Mouse (Mus musculus) cerebellum, adult 2 months (tissue): Measurements from ENCODE around the gene Rgs12.

Experiments used
- CTCF ChIP-seq: fragments of 200-500 bp; IDR thresholded peaks from 2 replicates; pipeline ENCODE4 v1.5.1; 2011; ENCODE audit warnings: low read depth, mild to moderate bottlenecking, control low read depth, low read length, moderate library complexity, borderline replicate concordance; ENCODE audit not compliant: insufficient read depth
- POLR2A ChIP-seq: fragments of 200-500 bp; IDR thresholded peaks from 2 replicates; pipeline ENCODE4 v1.6.1; 2011; ENCODE audit warnings: low read length, control low read depth, borderline replicate concordance; ENCODE audit not compliant: insufficient read depth

GRCm38 (mm10) chr5:34923920-34924319 is 25.3 kb upstream of the Rgs12 start:
- TF ChIP-seq POLR2A (no peak), CTCF (no peak)
